Mouse (Mus musculus) C2C12 (cell line): ENCODE data around the gene Gm43517.

ENCODE experiments used
- CEBPB ChIP-seq: IDR thresholded peaks from one replicate; pipeline ENCODE4 v1.6.1; 2011; ENCODE audit warnings: low read depth, mild to moderate bottlenecking, control low read depth, moderate library complexity
- CTCF ChIP-seq: IDR thresholded peaks from one replicate; pipeline ENCODE4 v1.5.1; 2011; ENCODE audit not compliant: control insufficient read depth, insufficient read depth, insufficient read length
- FOSL1 ChIP-seq: IDR thresholded peaks from one replicate; pipeline ENCODE4 v1.8.0; 2011; ENCODE audit warnings: mild to moderate bottlenecking, low read length; ENCODE audit not compliant: poor library complexity, insufficient read depth, severe bottlenecking
- MYOD1 ChIP-seq: IDR thresholded peaks from one replicate; pipeline ENCODE4 v1.6.1; 2011; ENCODE audit warnings: low read depth; ENCODE audit not compliant: control insufficient read depth, insufficient read length

DNA sequence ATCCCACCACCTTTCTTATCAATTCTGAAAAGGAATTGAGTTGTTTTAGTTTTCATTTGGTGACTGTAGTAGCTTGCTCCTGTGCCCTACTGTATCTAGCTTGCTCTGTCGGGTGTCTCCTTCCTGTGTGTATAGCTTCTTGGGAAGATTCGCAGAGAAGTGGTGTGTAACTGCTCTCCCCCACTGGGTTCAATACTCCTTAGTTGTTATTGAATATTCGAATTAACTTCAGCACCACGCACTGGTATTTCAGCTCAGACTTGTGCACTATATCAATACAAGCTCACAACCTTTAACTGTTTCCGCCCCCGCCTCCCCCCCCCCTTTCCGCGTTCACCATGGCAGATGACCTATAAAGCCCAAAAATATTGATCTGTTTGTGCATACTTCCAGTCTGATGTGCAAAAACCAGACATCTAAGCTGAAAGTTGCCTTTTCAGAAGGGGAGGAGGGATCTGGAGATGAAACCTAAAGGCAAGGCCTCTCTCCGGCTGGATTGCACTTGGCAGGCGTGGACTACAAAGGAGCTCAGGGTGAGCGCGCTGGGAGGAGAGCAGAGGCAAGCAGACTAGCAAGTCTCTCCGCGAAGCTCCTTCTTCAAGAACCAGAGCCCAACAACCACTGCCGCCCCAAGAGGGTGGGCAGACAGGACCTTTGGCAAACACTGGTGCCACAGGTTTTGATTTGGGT, 7.5 kb upstream of the Gm43517 start:
- TF ChIP-seq CTCF (no peak), CEBPB (no peak), MYOD1 (no peak), FOSL1 (no peak)
